Mouse (Mus musculus) urinary bladder, postnatal 14 days (tissue): ENCODE data around the gene Cd101.

Experiments used
- DNase-seq: peaks from one replicate; pipeline ENCODE4 v3.0.0; 2021; ENCODE audit warnings: low spot score

Gene Cd101

GRCm38 (mm10) chr3:101003575-101004356 lies 25.6 kb downstream of the Cd101 start:
- no peak for DNase-seq

GRCm38 (mm10) chr3:100999732-101000131 lies 29.6 kb downstream of the Cd101 start:
- DNase-seq: no peak

GRCm38 (mm10) chr3:100998904-100999340 lies 30.4 kb downstream of the Cd101 start:
- DNase-seq: peak; percentile 82

- peak; percentile 17 for DNase-seq
Measured at GRCm38 (mm10) chr3:100997785-100998570, 31.4 kb downstream of the Cd101 start.

- DNase-seq: no peak
Measured at GRCm38 (mm10) chr3:100994252-100994651, 35.1 kb downstream of the Cd101 start.

- DNase-seq: no peak
Measured at GRCm38 (mm10) chr3:100993718-100994117, 35.6 kb downstream of the Cd101 start.

- peak; percentile 31 for DNase-seq
Measured at GRCm38 (mm10) chr3:100993158-100993557, 36.2 kb downstream of the Cd101 start.

GRCm38 (mm10) chr3:100990231-100990630 lies 39.1 kb downstream of the Cd101 start:
- DNase-seq: no peak

GRCm38 (mm10) chr3:100989417-100989816 lies 39.9 kb downstream of the Cd101 start:
- no peak for DNase-seq

GRCm38 (mm10) chr3:100979290-100979689 lies 50.1 kb downstream of the Cd101 start:
- DNase-seq: no peak

GRCm38 (mm10) chr3:100973906-100974305 lies 55.5 kb downstream of the Cd101 start:
- no peak for DNase-seq

GRCm38 (mm10) chr3:100969176-100969917 lies 60.0 kb downstream of the Cd101 start, which contains the start of gene Ttf2:
Gene Ttf2, minus strand, starts transcription at chr3:100969663.
- DNase-seq: peak; percentile 93

- peak; percentile 49 for DNase-seq
Measured at GRCm38 (mm10) chr3:100963849-100964542, 65.4 kb downstream of the Cd101 start.

- no peak for DNase-seq
Measured at GRCm38 (mm10) chr3:100961501-100961900, 67.9 kb downstream of the Cd101 start.

GRCm38 (mm10) chr3:100961007-100961406 lies 68.3 kb downstream of the Cd101 start:
- DNase-seq: no peak

- no peak for DNase-seq
Measured at GRCm38 (mm10) chr3:100954616-100955015, 74.7 kb downstream of the Cd101 start.

GRCm38 (mm10) chr3:100951531-100951930 lies 77.8 kb downstream of the Cd101 start:
- no peak for DNase-seq

GRCm38 (mm10) chr3:100947286-100947685 lies 82.1 kb downstream of the Cd101 start:
- DNase-seq: no peak
